ENCODE assay signal across 13 mouse cellular contexts in genomic region chr1:152581127-152581905, GRCm38 (mm10).
DNase-seq lines count a peak whose midpoint lies in the region; ATAC-seq lines count a peak whose summit lies in the region.
"Had no signal": no experiment of that assay in that cellular context is flagged by ENCODE, and none has a peak within 500 bp of the region (broad histone marks: within the 10 kb centered on the region; RNA-seq: fewer than 3 reads in every experiment).

No protein-coding gene starts in this region.

- H3K9me3 ChIP-seq in hindbrain, embryonic 16.5 days (ENCODE audit: control insufficient read depth, low read length): no peaks in the 10 kb centered on the region
- no peaks in the 10 kb centered on the region for H3K9me3 ChIP-seq in hindbrain, embryonic 12.5 days (replicated peaks)

- peak overlapping the region; percentile 18; the same call in 1 of the 2 replicates for H3K27ac ChIP-seq in hindbrain, embryonic 16.5 days (ENCODE audit: low read depth, low read length)
- no peak overlapping the region for H3K27ac ChIP-seq in hindbrain, embryonic 12.5 days

- H3K27me3 ChIP-seq in hindbrain, embryonic 16.5 days (replicated peaks; ENCODE audit: control insufficient read depth, insufficient read depth, low read length): no peaks in the 10 kb centered on the region
- H3K27me3 ChIP-seq in hindbrain, embryonic 12.5 days: no peaks in the 10 kb centered on the region

- H3K4me1 ChIP-seq in hindbrain, embryonic 16.5 days (ENCODE audit: control insufficient read depth, insufficient read depth, low read depth, low read length): peaks cover 9% of the 10 kb centered on the region
- H3K4me1 ChIP-seq in hindbrain, embryonic 12.5 days: peaks cover 19% of the 10 kb centered on the region

- no peak overlapping the region for H3K4me2 ChIP-seq in hindbrain, embryonic 16.5 days (ENCODE audit: low read length)
- H3K4me2 ChIP-seq in hindbrain, embryonic 12.5 days (replicated peaks): no peak overlapping the region

- 78% methylated on average over 13 of the region's 13 CpGs for WGBS in hindbrain, embryonic 16.5 days
- WGBS in hindbrain, embryonic 12.5 days: 81% methylated on average over 13 of the region's 13 CpGs

- peak; percentile 62 for ATAC-seq in frontal cortex, adult (ENCODE audit: low TSS enrichment)
- ATAC-seq in hindbrain, embryonic 16.5 days: no peak
- ATAC-seq in hindbrain, embryonic 12.5 days (ENCODE audit: low FRiP score): no peak
- peak; percentile 63 for ATAC-seq in granulocyte monocyte progenitor cell, adult 5-6 weeks (replicated peaks; ENCODE audit: poor library complexity, severe bottlenecking)

- DNase-seq in frontal cortex, postnatal 25 days (ENCODE audit: low spot score in 2 of 2): no peak
- peak; percentile 49 for DNase-seq in 3T3-L1 (ENCODE audit: low read depth, low spot score)
- DNase-seq in urinary bladder, postnatal 14 days (ENCODE audit: low spot score): no peak
- no peak for DNase-seq in right cerebral cortex, postnatal 10 days (ENCODE audit: low spot score in 2 of 2)
- DNase-seq: adrenal gland, adult 2 months; cerebellum, adult 11-12 months; embryo, embryonic 11 days; spleen, adult 18-20 months; thymus, adult 18-20 months had no signal

- H3K9ac ChIP-seq in hindbrain, embryonic 16.5 days (ENCODE audit: low read depth, low read length): no peak overlapping the region
- no peak overlapping the region for H3K9ac ChIP-seq in hindbrain, embryonic 12.5 days

- no peaks in the 10 kb centered on the region for H3K36me3 ChIP-seq in hindbrain, embryonic 16.5 days (ENCODE audit: control insufficient read depth, insufficient read depth, low read length)
- H3K36me3 ChIP-seq in hindbrain, embryonic 12.5 days: no peaks in the 10 kb centered on the region

- H3K4me3 ChIP-seq in hindbrain, embryonic 16.5 days (ENCODE audit: low read length): no peak overlapping the region
- no peak overlapping the region for H3K4me3 ChIP-seq in hindbrain, embryonic 12.5 days

Comparison
In these comparisons a context has a peak if more than half of its experiments do, and no peak if none do; other contexts are left out.
1. ATAC-seq: peak in frontal cortex, adult (single experiment) and granulocyte monocyte progenitor cell, adult 5-6 weeks (single experiment); none in hindbrain, embryonic 16.5 days (single experiment) and hindbrain, embryonic 12.5 days (single experiment).